Mouse (Mus musculus) limb, embryonic 12.5 days (tissue): ENCODE measurements around the gene Mtg2. TPM values are rescaled to one million over a fixed set of nuclear protein-coding genes. Genes with fewer than 3 reads are reported as not detected.
A peak's percentile ranks its signal among the peaks of the same experiment; 100 is the strongest.

Experiments used
- ATAC-seq: fragments of 200-750 bp; cut with Nextera tagmentation; 2 replicates; pipeline ENCODE4 v1.8.0; 2017; ENCODE audit warnings: low read depth, moderate TSS enrichment; ENCODE audit not compliant: insufficient number of reproducible peaks, insufficient read depth, low FRiP score, low TSS enrichment
- H3K27ac ChIP-seq: fragments of 300-500 bp; sonication (generic); 2 replicates; pipeline ENCODE4 v1.5.1; 2016; ENCODE audit warnings: mild to moderate bottlenecking, moderate library complexity
- H3K27me3 ChIP-seq: fragments of 300-500 bp; sonication (generic); 2 replicates; pipeline ENCODE4 v1.6.1; 2016; ENCODE audit warnings: mild to moderate bottlenecking, moderate library complexity
- H3K36me3 ChIP-seq: fragments of 300-500 bp; sonication (generic); 2 replicates; pipeline ENCODE4 v1.6.1; 2016; ENCODE audit warnings: mild to moderate bottlenecking, moderate library complexity
- H3K4me1 ChIP-seq: fragments of 300-500 bp; sonication (generic); replicated peaks from 2 replicates; pipeline ENCODE4 v1.6.1; 2016
- H3K4me2 ChIP-seq: fragments of 300-500 bp; sonication (generic); 2 replicates; pipeline ENCODE4 v1.6.1; 2016; ENCODE audit warnings: mild to moderate bottlenecking, moderate library complexity
- H3K4me3 ChIP-seq: fragments of 300-500 bp; sonication (generic); replicated peaks from 2 replicates; pipeline ENCODE4 v1.5.1; 2016; ENCODE audit warnings: mild to moderate bottlenecking
- H3K9ac ChIP-seq: fragments of 300-500 bp; sonication (generic); replicated peaks from 2 replicates; pipeline ENCODE4 v1.6.1; 2016; ENCODE audit warnings: mild to moderate bottlenecking, moderate library complexity
- H3K9me3 ChIP-seq: fragments of 300-500 bp; sonication (generic); 2 replicates; pipeline ENCODE4 v1.6.1; 2016; ENCODE audit warnings: mild to moderate bottlenecking, moderate library complexity
- WGBS: fragments of 180-500 bp; shearing (Covaris S2); methylation state at CpG from one replicate; pipeline ENCODE4 v1.1.7; 2016; 5-methylcytosine and 5-hydroxymethylcytosine counted together
- polyA plus RNA-seq: library from polyadenylated mRNA; unstranded; fragments of >200 nt; fragmentation: Nextera tagmentation; extraction: Ambion mirVana; gene quantifications from 2 replicates; pipeline ENCODE4 v1.2.1, GENCODE M21; 2016

The Mtg2 gene
- polyA plus RNA-seq, 1 experiment from 2014 or later: 30.9 TPM

DNA sequence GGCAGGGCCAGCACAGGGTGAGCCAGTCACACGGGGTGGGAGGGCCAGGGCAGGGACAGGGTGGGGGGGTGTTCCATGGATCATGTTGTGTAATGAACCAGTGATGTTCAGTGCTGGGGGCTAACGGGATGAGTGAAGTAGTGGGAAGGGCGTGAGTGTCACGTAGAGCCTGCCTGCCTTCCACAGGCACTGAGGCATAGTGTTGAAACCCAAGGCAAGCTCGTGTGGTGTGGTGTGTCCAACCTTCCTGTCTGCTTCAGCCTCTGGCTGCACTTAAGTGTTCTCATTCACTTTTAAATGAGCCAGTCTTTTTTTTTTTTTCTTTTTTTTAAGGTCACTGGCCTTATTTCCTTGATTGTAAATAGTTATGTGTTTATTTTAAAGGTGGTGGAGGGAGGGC, 35.6 kb upstream of the Mtg2 start:
- Histone ChIP-seq H3K4me2 (no peak overlapping the region), H3K4me1 (peaks cover 23% of the 10 kb centered on the region), H3K9ac (no peak overlapping the region), H3K27me3 (no peaks in the 10 kb centered on the region), H3K36me3 (peaks cover 100% of the 10 kb centered on the region), H3K9me3 (no peaks in the 10 kb centered on the region), H3K4me3 (no peak overlapping the region), H3K27ac (peak overlapping the region; percentile 50)
- 46% methylated on average over 5 of the region's 5 CpGs for WGBS
- ATAC-seq: no peak

DNA sequence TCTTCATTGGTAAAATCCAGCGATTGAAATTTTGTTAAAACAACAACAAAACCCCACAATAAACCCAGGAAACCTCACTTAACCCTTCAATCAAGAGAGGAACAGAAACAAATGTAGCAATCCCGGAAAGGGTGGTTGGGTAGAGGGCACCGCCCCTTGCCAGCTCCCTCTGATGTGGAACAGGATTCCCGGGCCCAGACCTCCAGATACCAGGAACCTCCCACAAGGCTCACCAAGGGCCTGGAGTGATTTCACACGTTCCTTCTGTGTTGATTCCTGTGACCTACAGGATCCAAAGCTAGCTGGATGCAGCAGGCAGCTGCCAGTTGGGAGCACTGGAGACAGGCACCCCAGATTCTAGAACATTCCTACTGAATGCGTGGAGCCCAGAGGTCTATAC, 30.0 kb upstream of the Mtg2 start:
- no peak overlapping the region for H3K27ac ChIP-seq
- peak overlapping the region; percentile 14; the same call in 1 of the 2 replicates for H3K9ac ChIP-seq
- WGBS: 37% methylated on average over 6 of the region's 6 CpGs
- peak overlapping the region; percentile 87 for H3K4me2 ChIP-seq
- no peaks in the 10 kb centered on the region for H3K27me3 ChIP-seq
- H3K9me3 ChIP-seq: no peaks in the 10 kb centered on the region
- ATAC-seq: no peak
- H3K4me1 ChIP-seq: peaks cover 34% of the 10 kb centered on the region
- H3K4me3 ChIP-seq: peak overlapping the region; percentile 98; the same call in 1 of the 2 replicates
- H3K36me3 ChIP-seq: peaks cover 44% of the 10 kb centered on the region

GRCm38 (mm10) chr2:180041577-180042255, 28.7 kb upstream of the Mtg2 start:
- WGBS: under 1% methylated on average over 66 of the region's 66 CpGs
- peaks cover 36% of the 10 kb centered on the region for H3K36me3 ChIP-seq
- ATAC-seq: peak; percentile 17

DNA sequence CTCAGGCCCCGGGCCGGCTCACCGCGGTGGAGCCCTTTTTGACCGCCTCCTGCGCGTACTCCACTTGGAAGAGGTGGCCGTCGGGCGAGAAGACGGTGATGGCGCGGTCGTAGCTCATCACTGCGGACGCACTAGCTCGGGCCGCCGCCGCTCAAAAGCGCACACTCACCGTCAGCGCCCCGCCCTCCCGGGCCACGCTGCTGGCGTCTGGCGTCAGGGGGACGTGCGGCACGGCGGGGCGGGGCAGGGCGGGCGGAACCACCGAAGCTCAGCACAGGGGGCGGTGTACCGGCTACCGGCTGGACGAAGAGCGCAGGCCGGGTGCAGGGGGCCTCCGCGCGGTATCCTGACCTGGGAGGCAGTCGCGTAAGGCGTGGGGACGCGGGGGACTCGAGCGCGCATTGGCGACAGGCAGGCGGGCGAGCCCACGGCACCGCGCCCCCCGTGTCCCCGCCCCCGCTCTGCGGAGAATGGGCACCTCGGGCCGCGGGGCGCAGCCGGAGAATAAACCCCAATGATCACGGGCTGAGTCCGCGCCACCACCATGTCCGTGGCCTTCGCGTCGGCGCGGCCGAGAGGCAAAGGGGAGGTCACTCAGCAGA, 28.0 kb upstream of the Mtg2 start, which contains the start of the genes Psma7 and Ss18l1:
Gene Psma7, minus strand, starts transcription at position 178 of the 602 bp plus-strand sequence.
Gene Ss18l1, plus strand, starts transcription at position 254 of the 602 bp plus-strand sequence.
- Histone ChIP-seq H3K36me3 (peaks cover 33% of the 10 kb centered on the region), H3K4me2 (peak within 1 kb of the TSS; percentile 87), H3K9me3 (no peaks in the 10 kb centered on the region), H3K4me1 (peaks cover 34% of the 10 kb centered on the region), H3K9ac (peak within 1 kb of the TSS; percentile 89), H3K4me3 (peak within 1 kb of the TSS; percentile 98), H3K27ac (peak within 1 kb of the TSS; percentile 93), H3K27me3 (no peaks in the 10 kb centered on the region)
- peak; percentile 92 for ATAC-seq
- WGBS: under 1% methylated on average over 78 of the region's 78 CpGs

More at GRCm38 (mm10) chr2:180041577-180042255, 28.7 kb upstream of the Mtg2 start:
- H3K4me2 ChIP-seq: peak overlapping the region; percentile 87
- H3K27ac ChIP-seq: peak overlapping the region; percentile 93
- no peaks in the 10 kb centered on the region for H3K27me3 ChIP-seq
- peaks cover 34% of the 10 kb centered on the region for H3K4me1 ChIP-seq
- no peaks in the 10 kb centered on the region for H3K9me3 ChIP-seq
- H3K9ac ChIP-seq: peak overlapping the region; percentile 89
- H3K4me3 ChIP-seq: peak overlapping the region; percentile 98

- H3K9ac ChIP-seq: peak overlapping the region; percentile 89
- peak overlapping the region; percentile 93 for H3K27ac ChIP-seq
- WGBS: under 1% methylated on average over 66 of the region's 66 CpGs
- H3K4me1 ChIP-seq: peaks cover 34% of the 10 kb centered on the region
- peak; percentile 16; the same call in 1 of the 2 replicates for ATAC-seq
- peak overlapping the region; percentile 87 for H3K4me2 ChIP-seq
- peak overlapping the region; percentile 98 for H3K4me3 ChIP-seq
- no peaks in the 10 kb centered on the region for H3K9me3 ChIP-seq
- H3K36me3 ChIP-seq: peaks cover 30% of the 10 kb centered on the region
- no peaks in the 10 kb centered on the region for H3K27me3 ChIP-seq
These were observed 27.4 kb upstream of the Mtg2 start for GRCm38 (mm10) chr2:180042858-180043515.

GRCm38 (mm10) chr2:180045283-180045682, 25.1 kb upstream of the Mtg2 start:
- H3K27me3 ChIP-seq: no peaks in the 10 kb centered on the region
- no peak overlapping the region for H3K4me3 ChIP-seq
- H3K9me3 ChIP-seq: no peaks in the 10 kb centered on the region
- peaks cover 26% of the 10 kb centered on the region for H3K4me1 ChIP-seq
- H3K36me3 ChIP-seq: peaks cover 12% of the 10 kb centered on the region; the same call in 1 of the 2 replicates
- H3K27ac ChIP-seq: no peak overlapping the region
- ATAC-seq: no peak
- H3K9ac ChIP-seq: no peak overlapping the region
- 60% methylated on average over 4 of the region's 4 CpGs for WGBS
- no peak overlapping the region for H3K4me2 ChIP-seq

DNA sequence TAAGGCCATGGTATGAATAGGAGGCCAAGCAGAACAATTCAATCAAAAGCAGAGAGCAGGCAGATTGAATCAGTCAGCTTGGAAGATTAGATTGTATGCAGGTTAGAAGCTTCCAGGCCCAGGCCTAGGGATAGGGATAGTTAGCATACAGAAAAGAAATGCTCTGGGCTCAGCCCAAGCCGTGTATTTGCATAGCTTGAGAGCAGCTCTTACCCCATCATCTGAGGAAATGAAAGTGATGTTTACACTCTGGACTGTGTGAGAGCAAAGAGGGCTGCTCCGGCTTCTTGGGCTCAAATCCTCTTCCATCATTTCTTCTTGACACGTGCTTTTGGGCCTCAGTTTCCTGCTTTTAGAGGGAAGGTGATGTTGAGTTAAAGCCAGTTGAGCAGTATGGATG, 22.8 kb upstream of the Mtg2 start:
- no peak overlapping the region for H3K4me2 ChIP-seq
- H3K36me3 ChIP-seq: peaks cover 15% of the 10 kb centered on the region; the same call in 1 of the 2 replicates
- peaks cover 14% of the 10 kb centered on the region for H3K4me1 ChIP-seq
- no peaks in the 10 kb centered on the region for H3K9me3 ChIP-seq
- no peaks in the 10 kb centered on the region for H3K27me3 ChIP-seq
- no peak overlapping the region for H3K27ac ChIP-seq
- no peak for ATAC-seq
- no peak overlapping the region; the same call in 1 of the 2 replicates for H3K9ac ChIP-seq
- 95% methylated on average over 3 of the region's 3 CpGs for WGBS
- no peak overlapping the region for H3K4me3 ChIP-seq

DNA sequence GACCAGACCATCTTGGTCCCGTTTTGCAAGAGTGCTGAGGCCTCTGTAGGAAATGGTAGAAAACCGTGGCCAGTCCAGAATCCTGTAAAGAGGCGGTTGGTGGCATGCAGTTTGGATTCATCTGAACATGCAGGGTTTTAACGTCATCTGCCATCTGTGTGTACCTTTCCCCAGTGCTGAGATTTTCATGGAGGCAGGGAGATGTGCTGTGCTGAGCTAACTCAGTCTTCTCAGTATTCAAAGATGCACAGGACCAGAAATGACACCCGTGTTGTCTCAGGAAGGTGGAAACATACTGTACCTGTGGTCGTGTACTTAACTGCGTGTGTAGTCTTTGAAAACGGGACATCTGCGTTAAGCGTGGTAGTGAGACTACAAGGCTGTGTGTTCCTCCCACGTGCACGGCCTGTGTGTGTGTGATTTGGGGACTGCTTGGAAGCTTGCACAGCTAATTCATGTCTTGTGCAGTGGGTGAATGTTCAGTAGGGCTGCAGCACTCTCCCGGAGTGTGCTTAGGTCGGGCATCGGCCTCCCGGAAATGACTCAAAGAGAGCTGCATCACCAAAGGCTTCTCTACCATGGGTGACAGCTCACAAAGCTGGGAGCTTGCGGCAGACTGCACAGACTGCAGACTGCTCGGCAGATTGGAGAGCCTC, 22.3 kb upstream of the Mtg2 start:
- Histone ChIP-seq H3K27me3 (no peaks in the 10 kb centered on the region), H3K9ac (no peak overlapping the region), H3K4me1 (peaks cover 14% of the 10 kb centered on the region), H3K9me3 (no peaks in the 10 kb centered on the region), H3K4me2 (no peak overlapping the region), H3K27ac (no peak overlapping the region), H3K36me3 (peaks cover 21% of the 10 kb centered on the region), H3K4me3 (no peak overlapping the region)
- ATAC-seq: no peak
- WGBS: 94% methylated on average over 18 of the region's 18 CpGs

DNA sequence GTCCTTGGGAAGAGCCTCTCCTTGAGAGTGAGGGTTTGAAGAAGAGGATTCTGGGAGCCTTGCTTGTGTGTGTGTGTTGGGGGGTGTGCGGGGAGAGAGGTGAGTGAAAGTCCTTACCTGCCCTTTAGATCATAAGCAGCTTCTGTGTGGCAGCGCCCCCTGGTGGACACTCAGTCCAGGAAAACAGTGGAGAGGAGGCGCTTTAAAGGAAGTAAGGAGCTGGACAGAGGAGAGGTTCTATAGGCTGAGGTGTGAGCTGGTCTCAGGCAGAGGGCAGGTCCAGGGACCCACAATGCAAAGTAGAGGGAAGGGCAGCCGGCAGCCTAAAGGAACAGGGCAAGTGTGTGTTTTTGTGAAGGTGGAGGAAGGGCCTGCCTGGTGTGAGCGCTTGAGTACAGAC, 19.4 kb upstream of the Mtg2 start:
- no peak; the same call in 1 of the 2 replicates for ATAC-seq
- WGBS: 27% methylated on average over 5 of the region's 5 CpGs
- H3K4me2 ChIP-seq: no peak overlapping the region

GRCm38 (mm10) chr2:180051986-180052733, 18.2 kb upstream of the Mtg2 start:
- no peak for ATAC-seq
- H3K4me3 ChIP-seq: no peak overlapping the region
- peaks cover 51% of the 10 kb centered on the region for H3K36me3 ChIP-seq
- H3K27me3 ChIP-seq: no peaks in the 10 kb centered on the region
- H3K27ac ChIP-seq: no peak overlapping the region
- no peak overlapping the region for H3K9ac ChIP-seq
- no peak overlapping the region for H3K4me2 ChIP-seq
- H3K9me3 ChIP-seq: no peaks in the 10 kb centered on the region
- H3K4me1 ChIP-seq: no peaks in the 10 kb centered on the region; the same call in 1 of the 2 replicates
- WGBS: 91% methylated on average over 14 of the region's 14 CpGs

More for the DNA sequence above, 19.4 kb upstream of the Mtg2 start:
- no peaks in the 10 kb centered on the region; the same call in 1 of the 2 replicates for H3K4me1 ChIP-seq
- peaks cover 49% of the 10 kb centered on the region for H3K36me3 ChIP-seq
- H3K4me3 ChIP-seq: no peak overlapping the region
- no peaks in the 10 kb centered on the region for H3K9me3 ChIP-seq
- no peak overlapping the region for H3K9ac ChIP-seq
- H3K27ac ChIP-seq: no peak overlapping the region
- no peaks in the 10 kb centered on the region for H3K27me3 ChIP-seq
